Mouse (Mus musculus) macrophage (primary cell): ENCODE results near the gene Ica1. TPM values are rescaled to one million over a fixed set of nuclear protein-coding genes. Genes with fewer than 3 reads are reported as not detected.

Experiments used
- H3K27ac ChIP-seq: fragments of 350-480 bp; formaldehyde crosslinking; 2 replicates; pipeline ENCODE4 v1.9.0; 2021
- H3K36me3 ChIP-seq: fragments of 350-480 bp; formaldehyde crosslinking; 2 replicates; pipeline ENCODE4 v1.9.0; 2021; ENCODE audit errors: inconsistent target
- H3K4me3 ChIP-seq: fragments of 350-480 bp; formaldehyde crosslinking; 2 replicates; pipeline ENCODE4 v1.9.0; 2021; ENCODE audit errors: inconsistent target
- H3K79me2 ChIP-seq: fragments of 350-480 bp; formaldehyde crosslinking; 2 replicates; pipeline ENCODE4 v1.9.0; 2021; ENCODE audit errors: inconsistent target
- WGBS: methylation state at CpG from one replicate; pipeline ENCODE4 v1.1.7; 2026; ENCODE audit warnings: inconsistent platforms; ENCODE audit not compliant: missing documents; 5-methylcytosine and 5-hydroxymethylcytosine counted together
- polyA plus RNA-seq: library from polyadenylated mRNA; stranded (reverse); fragments of 250-400 nt; gene quantifications from 3 replicates; pipeline ENCODE4 v1.2.4, GENCODE M21; 2018; ENCODE audit warnings: inconsistent platforms

The Ica1 gene
- polyA plus RNA-seq, 1 experiment from 2014 or later = 3.0 TPM

- Histone ChIP-seq H3K4me3 (no peak overlapping the region), H3K36me3 (no peaks in the 10 kb centered on the region), H3K27ac (no peak overlapping the region), H3K79me2 (no peaks in the 10 kb centered on the region)
- WGBS = 51% methylated on average over 2 of the region's 2 CpGs
Measured at GRCm38 (mm10) chr6:8655454-8655853, 122.8 kb downstream of the Ica1 start.

GRCm38 (mm10) chr6:8650413-8650812 lies 127.9 kb downstream of the Ica1 start:
- Histone ChIP-seq H3K4me3 (no peak overlapping the region), H3K79me2 (no peaks in the 10 kb centered on the region), H3K36me3 (no peaks in the 10 kb centered on the region), H3K27ac (no peak overlapping the region)
- WGBS = 84% methylated on average over 7 of the region's 7 CpGs

GRCm38 (mm10) chr6:8649295-8649865 lies 128.9 kb downstream of the Ica1 start:
- H3K36me3 ChIP-seq = no peaks in the 10 kb centered on the region
- no peak overlapping the region for H3K4me3 ChIP-seq
- no peak overlapping the region for H3K27ac ChIP-seq
- WGBS = 88% methylated on average over 4 of the region's 4 CpGs
- no peaks in the 10 kb centered on the region for H3K79me2 ChIP-seq

- Histone ChIP-seq H3K27ac (no peak overlapping the region), H3K36me3 (no peaks in the 10 kb centered on the region), H3K79me2 (no peaks in the 10 kb centered on the region), H3K4me3 (no peak overlapping the region)
- 87% methylated on average over 10 of the region's 10 CpGs for WGBS
Measured at GRCm38 (mm10) chr6:8648185-8648901, 129.9 kb downstream of the Ica1 start.

GRCm38 (mm10) chr6:8647513-8648184 lies 130.6 kb downstream of the Ica1 start:
- Histone ChIP-seq H3K4me3 (no peak overlapping the region), H3K27ac (no peak overlapping the region), H3K79me2 (no peaks in the 10 kb centered on the region), H3K36me3 (no peaks in the 10 kb centered on the region)
- WGBS = 94% methylated on average over 7 of the region's 7 CpGs

GRCm38 (mm10) chr6:8645708-8646107 lies 132.6 kb downstream of the Ica1 start:
- WGBS = 90% methylated on average over 2 of the region's 2 CpGs
- H3K36me3 ChIP-seq = no peaks in the 10 kb centered on the region
- H3K79me2 ChIP-seq = no peaks in the 10 kb centered on the region

GRCm38 (mm10) chr6:8644703-8645102 lies 133.6 kb downstream of the Ica1 start:
- no peak overlapping the region for H3K27ac ChIP-seq
- 97% methylated on average over 10 of the region's 10 CpGs for WGBS
- no peak overlapping the region for H3K4me3 ChIP-seq
- no peaks in the 10 kb centered on the region for H3K79me2 ChIP-seq
- H3K36me3 ChIP-seq = no peaks in the 10 kb centered on the region

More at GRCm38 (mm10) chr6:8645708-8646107, 132.6 kb downstream of the Ica1 start:
- H3K4me3 ChIP-seq = no peak overlapping the region
- H3K27ac ChIP-seq = no peak overlapping the region

- no peaks in the 10 kb centered on the region for H3K36me3 ChIP-seq
- no peaks in the 10 kb centered on the region for H3K79me2 ChIP-seq
- no peak overlapping the region for H3K27ac ChIP-seq
- no peak overlapping the region for H3K4me3 ChIP-seq
- 94% methylated on average over 5 of the region's 5 CpGs for WGBS
Measured at GRCm38 (mm10) chr6:8640863-8641262, 137.4 kb downstream of the Ica1 start.

GRCm38 (mm10) chr6:8639526-8639925 lies 138.8 kb downstream of the Ica1 start:
- H3K4me3 ChIP-seq = no peak overlapping the region
- 61% methylated on average over 2 of the region's 2 CpGs for WGBS
- H3K27ac ChIP-seq = no peak overlapping the region
- H3K79me2 ChIP-seq = no peaks in the 10 kb centered on the region
- no peaks in the 10 kb centered on the region for H3K36me3 ChIP-seq

- Histone ChIP-seq H3K4me3 (no peak overlapping the region), H3K36me3 (no peaks in the 10 kb centered on the region), H3K27ac (no peak overlapping the region), H3K79me2 (no peaks in the 10 kb centered on the region)
- WGBS = 92% methylated on average over 3 of the region's 4 CpGs
Measured at GRCm38 (mm10) chr6:8638899-8639298, 139.4 kb downstream of the Ica1 start.

- Histone ChIP-seq H3K79me2 (no peaks in the 10 kb centered on the region), H3K27ac (no peak overlapping the region), H3K36me3 (no peaks in the 10 kb centered on the region), H3K4me3 (no peak overlapping the region)
- 94% methylated on average over 4 of the region's 4 CpGs for WGBS
Measured at GRCm38 (mm10) chr6:8638122-8638521, 140.2 kb downstream of the Ica1 start.

GRCm38 (mm10) chr6:8632701-8633100 lies 145.6 kb downstream of the Ica1 start:
- 100% methylated on average over 4 of the region's 4 CpGs for WGBS
- no peaks in the 10 kb centered on the region for H3K36me3 ChIP-seq
- no peak overlapping the region for H3K27ac ChIP-seq
- H3K4me3 ChIP-seq = no peak overlapping the region
- H3K79me2 ChIP-seq = no peaks in the 10 kb centered on the region

- no peak overlapping the region for H3K27ac ChIP-seq
- no peaks in the 10 kb centered on the region for H3K36me3 ChIP-seq
- H3K4me3 ChIP-seq = no peak overlapping the region
- 88% methylated on average over 5 of the region's 5 CpGs for WGBS
- no peaks in the 10 kb centered on the region for H3K79me2 ChIP-seq
Measured at GRCm38 (mm10) chr6:8631986-8632632, 146.2 kb downstream of the Ica1 start.

- Histone ChIP-seq H3K4me3 (no peak overlapping the region), H3K27ac (no peak overlapping the region), H3K79me2 (no peaks in the 10 kb centered on the region), H3K36me3 (no peaks in the 10 kb centered on the region)
- 98% methylated on average over 8 of the region's 8 CpGs for WGBS
Measured at GRCm38 (mm10) chr6:8631362-8631761, 146.9 kb downstream of the Ica1 start.

GRCm38 (mm10) chr6:8630531-8630930 lies 147.8 kb downstream of the Ica1 start:
- 90% methylated on average over 7 of the region's 7 CpGs for WGBS
- no peak overlapping the region for H3K27ac ChIP-seq

More at GRCm38 (mm10) chr6:8630531-8630930, 147.8 kb downstream of the Ica1 start:
- Histone ChIP-seq H3K79me2 (no peaks in the 10 kb centered on the region), H3K36me3 (no peaks in the 10 kb centered on the region), H3K4me3 (no peak overlapping the region)
